Mouse (Mus musculus): ENCODE data around the gene Gm29666.

DNA sequence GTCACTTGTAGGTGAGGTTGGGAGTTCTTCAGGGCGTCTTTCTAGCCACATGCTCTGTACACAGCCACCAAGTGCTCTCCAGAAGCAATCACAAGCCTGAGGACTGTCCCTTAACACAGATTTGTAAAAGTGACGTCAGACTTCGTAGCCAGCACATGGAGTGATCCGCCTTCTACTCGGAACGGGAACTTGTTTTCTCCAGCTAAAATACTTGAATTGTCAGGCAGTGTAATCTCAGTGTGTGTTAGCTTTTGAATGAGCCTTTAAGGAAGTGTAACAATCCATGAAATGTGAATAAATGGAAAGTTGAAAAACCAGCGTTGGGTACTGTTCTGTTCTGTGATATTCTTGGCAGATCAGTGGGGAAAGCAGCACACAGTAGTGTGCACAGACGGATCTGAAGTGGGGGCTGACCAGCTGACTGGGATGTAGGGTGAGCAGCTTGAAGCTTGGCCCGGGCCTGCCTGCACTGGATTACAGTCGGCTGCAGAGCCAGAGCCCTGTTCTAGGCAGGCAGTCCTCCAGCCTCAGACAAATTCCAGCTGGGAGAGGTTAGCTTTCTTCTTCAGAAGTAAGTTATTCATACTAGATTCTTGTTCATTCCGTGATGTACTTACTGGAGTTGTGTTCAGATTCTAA lies 22.9 kb upstream of the Gm29666 start:
- TF ChIP-seq CTCF (IDR thresholded peaks at IDR 0.05; ENCODE audit: low read depth) (no peak), EP300 (IDR thresholded peaks at IDR 0.05; ENCODE audit: low read depth) (no peak)
